Mouse (Mus musculus) neural tube, embryonic 15.5 days (tissue): ENCODE results near the gene Cpa4. TPM values are rescaled to one million over a fixed set of nuclear protein-coding genes. Genes with fewer than 3 reads are reported as not detected.

ENCODE experiments used
- ATAC-seq: fragments of 200-750 bp; cut with Nextera tagmentation; 2 replicates; pipeline ENCODE4 v1.8.0; 2017; ENCODE audit warnings: mild to moderate bottlenecking, moderate TSS enrichment, moderate library complexity; ENCODE audit not compliant: low FRiP score
- H3K27ac ChIP-seq: fragments of 300-500 bp; sonication (generic); replicated peaks from 2 replicates; pipeline ENCODE4 v1.5.1; 2015; ENCODE audit warnings: mild to moderate bottlenecking, inconsistent platforms
- H3K27me3 ChIP-seq: fragments of 300-500 bp; sonication (generic); replicated peaks from 2 replicates; pipeline ENCODE4 v1.6.1; 2015; ENCODE audit warnings: inconsistent platforms
- H3K36me3 ChIP-seq: fragments of 300-500 bp; sonication (generic); 2 replicates; pipeline ENCODE4 v1.6.1; 2015; ENCODE audit warnings: inconsistent platforms
- H3K4me1 ChIP-seq: fragments of 300-500 bp; sonication (generic); 2 replicates; pipeline ENCODE4 v1.6.1; 2015; ENCODE audit warnings: inconsistent platforms
- H3K4me2 ChIP-seq: fragments of 300-500 bp; sonication (generic); 2 replicates; pipeline ENCODE4 v1.6.1; 2015; ENCODE audit warnings: inconsistent platforms, mild to moderate bottlenecking, moderate library complexity
- H3K4me3 ChIP-seq: fragments of 300-500 bp; sonication (generic); replicated peaks from 2 replicates; pipeline ENCODE4 v1.5.1; 2015; ENCODE audit warnings: mild to moderate bottlenecking, inconsistent platforms
- H3K9ac ChIP-seq: fragments of 300-500 bp; sonication (generic); replicated peaks from 2 replicates; pipeline ENCODE4 v1.6.1; 2015; ENCODE audit warnings: mild to moderate bottlenecking, inconsistent platforms
- H3K9me3 ChIP-seq: fragments of 300-500 bp; sonication (generic); replicated peaks from 2 replicates; pipeline ENCODE4 v1.6.1; 2016; ENCODE audit warnings: inconsistent platforms
- WGBS: fragments of 180-500 bp; shearing (Covaris S2); methylation state at CpG from one replicate; pipeline ENCODE4 v1.1.7; 2015; ENCODE audit warnings: mixed read lengths; 5-methylcytosine and 5-hydroxymethylcytosine counted together
- polyA plus RNA-seq: library from polyadenylated mRNA; unstranded; fragments of >200 nt; fragmentation: Nextera tagmentation; extraction: Ambion mirVana; gene quantifications from 2 replicates; pipeline ENCODE4 v1.2.1, GENCODE M21; 2015

Gene Cpa4
- polyA plus RNA-seq, 1 experiment from 2014 or later: 0.54 TPM

- H3K27ac ChIP-seq: no peak overlapping the region
- H3K4me2 ChIP-seq: no peak overlapping the region
- H3K9me3 ChIP-seq: no peaks in the 10 kb centered on the region
- H3K4me3 ChIP-seq: no peak overlapping the region
- peaks cover 29% of the 10 kb centered on the region for H3K4me1 ChIP-seq
- no peak for ATAC-seq
- no peaks in the 10 kb centered on the region for H3K36me3 ChIP-seq
- no peak overlapping the region for H3K9ac ChIP-seq
- WGBS: 79% methylated on average over 7 of the region's 7 CpGs
- H3K27me3 ChIP-seq: no peaks in the 10 kb centered on the region
Observed at GRCm38 (mm10) chr6:30553381-30554010, 14.7 kb upstream of the Cpa4 start.

GRCm38 (mm10) chr6:30554092-30554491 lies 14.1 kb upstream of the Cpa4 start:
- WGBS: 79% methylated on average over 5 of the region's 5 CpGs
- Histone ChIP-seq H3K27ac (no peak overlapping the region), H3K27me3 (no peaks in the 10 kb centered on the region), H3K9me3 (no peaks in the 10 kb centered on the region), H3K4me1 (peaks cover 26% of the 10 kb centered on the region), H3K4me2 (no peak overlapping the region), H3K36me3 (no peaks in the 10 kb centered on the region), H3K4me3 (no peak overlapping the region), H3K9ac (no peak overlapping the region)
- no peak for ATAC-seq

- Histone ChIP-seq H3K27me3 (no peaks in the 10 kb centered on the region), H3K9ac (no peak overlapping the region), H3K9me3 (no peaks in the 10 kb centered on the region), H3K27ac (no peak overlapping the region; the same call in 1 of the 2 replicates), H3K4me2 (no peak overlapping the region), H3K4me1 (peaks cover 21% of the 10 kb centered on the region), H3K4me3 (no peak overlapping the region), H3K36me3 (no peaks in the 10 kb centered on the region)
- no peak for ATAC-seq
- WGBS: 90% methylated on average over 5 of the region's 5 CpGs
Observed at GRCm38 (mm10) chr6:30554621-30555170, 13.5 kb upstream of the Cpa4 start.

GRCm38 (mm10) chr6:30556080-30556479 lies 12.1 kb upstream of the Cpa4 start:
- Histone ChIP-seq H3K9me3 (no peaks in the 10 kb centered on the region), H3K4me2 (no peak overlapping the region), H3K4me3 (no peak overlapping the region), H3K27me3 (no peaks in the 10 kb centered on the region), H3K27ac (no peak overlapping the region), H3K9ac (no peak overlapping the region), H3K36me3 (no peaks in the 10 kb centered on the region), H3K4me1 (peaks cover 21% of the 10 kb centered on the region)
- ATAC-seq: no peak
- WGBS: 21% methylated on average over 6 of the region's 9 CpGs

GRCm38 (mm10) chr6:30559726-30560125 lies 8.4 kb upstream of the Cpa4 start:
- no peaks in the 10 kb centered on the region for H3K27me3 ChIP-seq
- H3K9me3 ChIP-seq: no peaks in the 10 kb centered on the region
- no peaks in the 10 kb centered on the region for H3K4me1 ChIP-seq
- H3K36me3 ChIP-seq: no peaks in the 10 kb centered on the region
- no peak for ATAC-seq
- H3K27ac ChIP-seq: no peak overlapping the region
- WGBS: 47% methylated on average over 1 of the region's 1 CpGs
- no peak overlapping the region for H3K4me3 ChIP-seq
- no peak overlapping the region for H3K4me2 ChIP-seq
- no peak overlapping the region for H3K9ac ChIP-seq

- Histone ChIP-seq H3K4me2 (no peak overlapping the region), H3K4me3 (no peak overlapping the region), H3K36me3 (no peaks in the 10 kb centered on the region), H3K4me1 (no peaks in the 10 kb centered on the region), H3K9me3 (no peaks in the 10 kb centered on the region), H3K9ac (no peak overlapping the region), H3K27me3 (no peaks in the 10 kb centered on the region), H3K27ac (no peak overlapping the region)
- ATAC-seq: no peak
- 75% methylated on average over 4 of the region's 4 CpGs for WGBS
Observed at GRCm38 (mm10) chr6:30562132-30562531, 6.0 kb upstream of the Cpa4 start.

GRCm38 (mm10) chr6:30563575-30563974 lies 4.6 kb upstream of the Cpa4 start:
- Histone ChIP-seq H3K9ac (no peak overlapping the region), H3K4me3 (no peak overlapping the region), H3K27me3 (no peaks in the 10 kb centered on the region), H3K4me2 (no peak overlapping the region), H3K27ac (no peak overlapping the region), H3K36me3 (no peaks in the 10 kb centered on the region), H3K4me1 (no peaks in the 10 kb centered on the region), H3K9me3 (no peaks in the 10 kb centered on the region)
- 78% methylated on average over 6 of the region's 6 CpGs for WGBS
- no peak for ATAC-seq

- no peaks in the 10 kb centered on the region for H3K36me3 ChIP-seq
- H3K4me2 ChIP-seq: no peak overlapping the region
- H3K4me3 ChIP-seq: no peak overlapping the region
- no peaks in the 10 kb centered on the region for H3K27me3 ChIP-seq
- no peaks in the 10 kb centered on the region for H3K9me3 ChIP-seq
- H3K4me1 ChIP-seq: no peaks in the 10 kb centered on the region
- H3K9ac ChIP-seq: no peak overlapping the region
- H3K27ac ChIP-seq: no peak overlapping the region
- 92% methylated on average over 6 of the region's 6 CpGs for WGBS
- ATAC-seq: no peak
Observed at GRCm38 (mm10) chr6:30564051-30564450, 4.1 kb upstream of the Cpa4 start.

GRCm38 (mm10) chr6:30569331-30569730 lies 1.2 kb downstream of the Cpa4 start:
- no peak overlapping the region for H3K27ac ChIP-seq
- H3K9me3 ChIP-seq: no peaks in the 10 kb centered on the region
- no peaks in the 10 kb centered on the region for H3K27me3 ChIP-seq
- H3K36me3 ChIP-seq: no peaks in the 10 kb centered on the region
- H3K4me1 ChIP-seq: peaks cover 14% of the 10 kb centered on the region
- no peak overlapping the region for H3K4me2 ChIP-seq
- peak; percentile 36 for ATAC-seq
- H3K4me3 ChIP-seq: no peak overlapping the region
- H3K9ac ChIP-seq: no peak overlapping the region
- 69% methylated on average over 10 of the region's 10 CpGs for whole genome bisulfite sequencing

GRCm38 (mm10) chr6:30570012-30570411 lies 1.8 kb downstream of the Cpa4 start:
- 95% methylated on average over 5 of the region's 5 CpGs for WGBS
- no peak for ATAC-seq
- H3K4me3 ChIP-seq: no peak overlapping the region
- no peak overlapping the region for H3K9ac ChIP-seq
- no peak overlapping the region for H3K4me2 ChIP-seq
- no peak overlapping the region for H3K27ac ChIP-seq
- no peaks in the 10 kb centered on the region for H3K9me3 ChIP-seq
- H3K4me1 ChIP-seq: peaks cover 14% of the 10 kb centered on the region
- H3K36me3 ChIP-seq: no peaks in the 10 kb centered on the region
- H3K27me3 ChIP-seq: no peaks in the 10 kb centered on the region

GRCm38 (mm10) chr6:30572456-30573311 lies 4.5 kb downstream of the Cpa4 start:
- peak overlapping the region; percentile 43 for H3K4me2 ChIP-seq
- no peaks in the 10 kb centered on the region for H3K36me3 ChIP-seq
- no peak overlapping the region for H3K4me3 ChIP-seq
- no peaks in the 10 kb centered on the region for H3K27me3 ChIP-seq
- peak; percentile 87 for ATAC-seq
- WGBS: 26% methylated on average over 20 of the region's 20 CpGs
- no peak overlapping the region for H3K9ac ChIP-seq
- no peaks in the 10 kb centered on the region for H3K9me3 ChIP-seq
- H3K27ac ChIP-seq: peak overlapping the region; percentile 75
- H3K4me1 ChIP-seq: peaks cover 14% of the 10 kb centered on the region

- WGBS: 51% methylated on average over 5 of the region's 5 CpGs
- Histone ChIP-seq H3K27ac (0 out of 2 replicates have a peak overlapping the region, but pooled peaks have one; percentile 75), H3K27me3 (no peaks in the 10 kb centered on the region), H3K4me2 (peak overlapping the region; percentile 43; the same call in 1 of the 2 replicates), H3K36me3 (no peaks in the 10 kb centered on the region), H3K4me1 (peaks cover 14% of the 10 kb centered on the region), H3K4me3 (no peak overlapping the region), H3K9ac (no peak overlapping the region), H3K9me3 (no peaks in the 10 kb centered on the region)
- ATAC-seq: no peak
Observed at GRCm38 (mm10) chr6:30573380-30573779, 5.2 kb downstream of the Cpa4 start.
